Mouse (Mus musculus) heart, adult 10 weeks (tissue): ENCODE data around the gene Dock2. TPM values are rescaled to one million over a fixed set of nuclear protein-coding genes. Genes with fewer than 3 reads are reported as not detected.

Experiments used
- polyA plus RNA-seq: library from polyadenylated mRNA; stranded (reverse); fragments of 350-450 nt; fragmentation: Illumina TruSeq; extraction: RNeasy Lipid Tissue Mini Kit (QIAGEN cat#74804); gene quantifications from one replicate; pipeline ENCODE4 v1.2.3, GENCODE M21; 2014; ENCODE audit warnings: low read depth, low replicate concordance

The Dock2 gene
- polyA plus RNA-seq, result 1.1 TPM

GRCm38 (mm10) chr11:34783587-34784043, at the start of gene Dock2:
Dock2 (minus strand) TSS chr11:34783892.

GRCm38 (mm10) chr11:34314534-34315379, 468.9 kb downstream of the Dock2 start, which contains the start of gene Fam196b:
Fam196b (plus strand) TSS chr11:34314822.

GRCm38 (mm10) chr11:34207989-34208388, 575.7 kb downstream of the Dock2 start, which contains the start of gene Foxi1:
Foxi1 (minus strand) TSS chr11:34208089.

Other genes with a start within 250 kb of the Dock2 start
- gene Spdl1, start 49.7 kb upstream of the Dock2 start, polyA plus RNA-seq, result 0.29 TPM